Mouse (Mus musculus): Measurements from ENCODE around the gene Jade2.

The Jade2 gene

DNA sequence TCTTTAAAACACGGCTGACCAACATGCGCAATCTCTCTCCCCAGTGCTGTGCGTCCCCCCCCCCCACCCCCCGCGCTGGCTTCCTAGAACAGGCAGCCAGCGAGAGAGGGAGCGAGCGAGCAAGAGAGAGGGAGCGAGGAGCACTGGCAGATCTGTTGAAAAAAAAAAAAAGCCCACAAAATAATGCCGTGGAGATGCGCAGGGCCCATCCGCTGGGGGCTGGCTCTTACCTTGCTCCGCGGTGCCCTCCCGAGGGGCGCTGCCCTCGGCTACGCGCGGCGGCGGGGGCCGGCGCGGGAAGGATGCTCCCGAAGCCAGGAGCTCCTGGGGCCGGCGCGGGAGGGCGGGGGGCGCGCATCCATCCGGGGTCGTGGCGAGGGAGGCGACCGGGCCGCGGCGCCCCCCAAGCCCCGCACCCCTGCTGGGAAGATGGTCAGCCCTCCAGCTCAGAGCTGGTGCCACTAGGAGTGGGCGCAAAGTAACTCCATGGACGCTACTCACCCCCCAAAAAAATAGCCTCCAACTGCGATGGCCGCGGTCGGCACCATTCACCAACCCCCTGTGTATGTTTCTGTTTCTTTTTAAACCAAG, at the start of gene Jade2:
Jade2 (minus strand) TSS at position 573 of the 591 bp plus-strand sequence.
- peak; percentile 73 for DNase-seq

DNA sequence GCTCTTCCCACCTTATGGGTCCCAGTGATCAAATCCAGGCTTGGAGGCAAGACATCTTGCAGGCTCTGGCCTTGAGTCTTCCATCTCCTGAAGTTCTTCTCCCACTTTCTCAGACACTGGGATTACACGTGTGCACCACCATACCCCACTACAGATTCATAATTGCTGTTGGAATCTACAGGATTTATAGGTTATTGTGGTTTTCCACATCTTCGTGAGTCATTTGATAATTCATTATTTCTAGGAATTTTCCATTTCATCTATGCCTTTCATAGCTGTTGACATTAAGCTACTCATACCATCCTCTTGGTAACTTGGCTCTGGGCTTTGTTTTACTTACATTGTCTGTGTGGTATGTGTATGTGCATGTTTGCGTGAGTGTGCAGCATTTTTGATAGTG, 46.8 kb upstream of the Jade2 start:
- DNase-seq: no peak

DNA sequence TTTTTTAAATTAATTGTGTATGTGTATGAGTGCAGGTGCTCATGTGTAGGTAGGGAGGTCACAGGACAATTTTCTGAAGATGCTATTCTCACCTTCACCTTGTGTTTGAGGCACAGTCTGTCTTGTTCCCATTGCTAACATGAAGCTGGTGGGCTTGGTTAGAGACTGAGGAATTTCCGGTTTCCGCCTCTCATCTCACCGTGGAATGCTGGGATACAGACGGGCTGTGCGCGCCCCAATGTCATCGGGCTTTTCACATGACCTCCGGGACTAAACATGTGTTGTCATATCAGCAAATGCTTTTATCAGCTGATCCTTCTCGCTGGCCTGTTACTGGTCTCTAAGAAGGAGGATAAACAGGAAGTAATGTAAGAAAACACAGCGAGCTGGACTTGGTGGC, 42.2 kb upstream of the Jade2 start:
- no peak for DNase-seq

DNA sequence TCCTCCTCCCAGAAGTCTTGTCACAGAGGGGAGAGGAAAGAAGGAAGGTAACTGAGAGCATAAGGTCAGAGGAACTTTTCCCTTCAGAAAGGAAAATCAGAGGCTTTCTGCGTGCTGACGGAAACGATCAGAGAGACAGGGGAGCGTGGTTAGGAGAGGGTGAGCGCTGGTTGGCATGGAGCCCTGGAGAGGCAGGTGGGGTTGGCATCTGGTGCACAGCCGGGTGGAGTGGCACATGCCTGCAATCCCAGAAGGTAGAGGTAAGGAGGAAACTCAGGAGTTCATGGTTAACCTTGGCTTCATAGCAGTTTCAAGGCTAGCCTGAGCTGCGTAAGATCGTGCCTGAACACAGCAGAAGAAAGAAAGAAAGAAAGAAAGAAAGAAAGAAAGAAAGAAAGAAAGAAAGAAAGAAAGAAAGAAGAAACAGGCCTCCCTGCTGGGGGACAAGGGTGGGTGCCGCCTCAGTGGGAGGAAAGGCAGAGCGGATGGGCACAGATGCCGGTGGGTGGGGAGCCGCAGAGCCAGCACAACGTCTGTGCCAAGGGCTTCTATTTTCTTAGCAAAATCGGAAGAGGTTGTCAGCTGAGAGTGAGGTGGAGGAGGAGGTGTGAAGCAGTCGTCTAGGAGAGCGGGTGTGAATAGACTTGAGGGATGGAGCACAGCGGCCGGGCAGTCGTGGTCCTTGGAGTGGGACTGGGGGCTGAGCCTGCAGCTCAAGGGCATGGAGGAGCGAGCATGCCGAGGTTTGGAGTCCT, 41.0 kb upstream of the Jade2 start:
- no peak for DNase-seq

DNA sequence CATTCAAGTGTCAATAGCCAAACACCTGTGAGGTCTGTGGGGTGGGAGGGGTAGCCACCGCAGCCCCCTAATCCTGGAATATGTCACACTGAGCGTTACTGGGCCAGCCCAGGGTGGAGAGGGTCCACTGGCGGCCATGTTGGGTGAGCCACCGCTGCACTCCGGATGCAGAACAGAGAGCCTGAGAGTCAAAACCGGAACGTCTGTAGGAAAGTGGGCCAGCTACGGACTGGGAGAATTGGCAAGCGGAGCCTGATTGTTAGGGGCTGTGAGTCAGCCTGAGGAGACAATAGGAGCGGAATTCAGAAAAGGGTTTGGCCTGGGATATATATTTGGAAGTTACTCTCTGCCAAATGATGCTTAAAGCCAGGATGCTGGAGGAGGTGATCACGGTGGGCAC, 39.9 kb upstream of the Jade2 start:
- no peak for DNase-seq

DNA sequence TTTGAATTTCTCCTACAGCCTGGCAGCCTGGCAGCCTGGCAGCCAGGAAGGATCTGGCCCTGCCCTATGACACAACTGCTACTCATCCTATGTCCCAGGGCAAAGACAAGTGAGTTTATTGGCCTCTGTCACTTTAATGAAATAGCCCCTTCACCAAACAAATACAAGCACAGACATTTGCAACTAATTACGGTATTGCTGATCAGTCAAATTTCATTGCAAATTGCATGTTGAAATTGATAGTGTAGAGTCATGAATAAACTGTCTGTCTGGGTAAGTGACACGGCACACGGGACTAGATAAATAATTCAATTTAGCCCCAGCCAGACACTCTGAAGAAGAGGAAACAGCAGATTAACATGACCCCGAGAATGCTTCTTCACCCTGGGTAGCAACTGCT, 38.6 kb upstream of the Jade2 start:
- DNase-seq: no peak

DNA sequence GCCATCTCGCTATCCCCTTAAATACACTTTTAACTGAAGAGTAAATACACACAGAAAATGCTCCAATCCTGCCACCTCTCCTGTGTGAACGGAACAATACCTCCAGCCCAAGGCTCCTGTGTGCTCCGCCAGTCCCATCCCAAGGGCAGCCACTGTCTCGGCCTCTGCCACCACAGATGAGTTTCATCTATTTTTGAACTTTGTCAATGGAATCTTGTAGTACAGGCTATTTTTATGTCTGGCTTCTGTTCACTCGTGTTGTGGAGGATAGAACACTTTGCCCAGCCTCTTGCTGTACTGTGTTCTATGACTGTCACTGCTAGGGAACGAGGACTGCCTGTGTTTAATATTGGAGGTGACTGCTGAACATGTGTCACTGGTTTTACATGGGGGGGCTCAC, 28.2 kb upstream of the Jade2 start:
- DNase-seq: no peak

DNA sequence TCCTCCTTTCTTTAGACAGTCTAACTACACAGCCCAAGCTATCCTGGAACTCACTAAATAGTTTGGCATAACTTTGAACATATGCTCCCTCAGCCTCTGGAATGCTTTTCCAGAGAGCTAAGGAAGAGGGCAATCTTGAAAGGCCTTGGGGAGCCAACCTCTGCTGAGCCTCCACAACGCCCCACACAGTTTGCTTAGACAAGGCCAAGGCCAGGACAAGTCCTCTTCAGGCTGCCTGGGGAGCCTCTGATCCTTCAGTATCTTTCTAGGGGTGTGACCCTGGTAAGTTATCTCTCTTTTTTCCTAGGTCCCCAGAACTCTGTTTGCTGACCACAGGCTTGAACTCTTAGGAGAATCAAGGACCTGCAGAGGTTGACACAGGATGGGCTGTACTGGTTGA, 26.6 kb upstream of the Jade2 start:
- no peak for DNase-seq

DNA sequence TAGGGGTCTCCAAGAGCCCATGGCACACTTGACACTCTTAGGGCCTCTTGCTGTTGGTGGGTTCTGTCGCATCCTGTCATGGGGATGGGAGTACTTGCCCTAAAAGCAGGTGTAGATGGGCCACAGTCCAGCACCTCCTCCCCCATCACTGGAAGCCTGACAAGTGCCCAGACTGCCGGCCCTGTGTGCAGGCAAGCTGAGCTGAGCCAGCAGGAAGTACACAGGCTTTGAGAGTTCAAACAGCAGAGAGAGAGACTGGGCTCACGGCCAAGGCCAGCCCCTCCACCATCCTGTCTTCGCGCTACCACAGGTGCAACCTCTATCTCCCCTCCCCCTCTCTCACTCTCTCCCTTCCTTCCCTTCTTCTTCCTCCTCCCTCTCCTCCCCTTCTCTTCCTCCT, 26.2 kb upstream of the Jade2 start:
- DNase-seq: no peak

DNA sequence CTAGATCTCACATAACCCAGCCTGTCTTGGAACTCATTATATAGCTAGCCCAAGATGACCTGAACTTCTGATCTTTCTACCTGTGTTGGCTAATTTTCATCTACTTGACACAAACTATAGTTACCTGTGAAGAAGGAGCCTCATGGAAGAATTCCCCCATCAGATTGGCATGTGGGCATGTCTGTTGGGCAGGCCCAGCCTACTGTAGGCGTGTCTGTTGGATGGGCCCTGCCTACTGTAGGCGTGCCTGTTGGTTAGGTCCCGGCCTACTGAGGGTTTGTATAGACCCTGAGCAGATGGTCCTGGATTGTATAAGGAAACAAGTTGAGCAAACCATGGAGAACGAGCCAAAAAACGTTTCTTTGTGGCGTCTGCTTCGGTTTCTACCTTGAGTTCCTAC, 24.3 kb upstream of the Jade2 start:
- no peak for DNase-seq

DNA sequence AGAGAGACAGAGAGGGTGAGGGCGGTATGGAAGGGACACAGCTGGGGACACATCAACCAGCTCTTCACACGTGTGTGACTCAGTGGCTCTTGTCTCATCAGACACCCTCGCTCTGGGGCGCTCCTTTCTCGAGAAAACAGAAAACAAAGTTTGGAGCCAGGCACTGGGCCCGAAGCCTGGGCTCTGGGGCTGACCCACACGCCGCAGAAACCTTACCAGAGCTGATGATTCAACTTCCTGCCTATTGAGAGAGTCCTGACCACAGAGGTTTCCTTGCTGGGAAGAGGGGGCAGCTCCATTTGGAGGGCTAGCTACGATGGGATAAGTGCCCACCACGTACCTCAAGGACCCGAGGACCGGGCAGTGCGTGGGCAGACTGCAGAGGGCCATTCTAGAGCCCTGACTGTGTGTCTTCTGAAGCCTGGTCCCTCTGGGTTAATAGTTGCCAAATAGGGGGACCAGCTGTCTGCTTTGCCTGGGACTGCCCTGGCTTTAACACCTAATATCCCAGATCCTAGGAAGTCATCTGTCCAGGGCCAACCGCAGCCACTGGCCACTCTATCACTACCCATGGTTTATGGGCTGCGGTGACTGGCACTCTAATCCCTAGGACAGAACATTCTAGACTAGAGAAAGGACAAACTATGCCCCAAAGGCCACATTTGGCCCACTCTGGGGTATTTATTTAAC, 23.7 kb upstream of the Jade2 start:
- DNase-seq: no peak

DNA sequence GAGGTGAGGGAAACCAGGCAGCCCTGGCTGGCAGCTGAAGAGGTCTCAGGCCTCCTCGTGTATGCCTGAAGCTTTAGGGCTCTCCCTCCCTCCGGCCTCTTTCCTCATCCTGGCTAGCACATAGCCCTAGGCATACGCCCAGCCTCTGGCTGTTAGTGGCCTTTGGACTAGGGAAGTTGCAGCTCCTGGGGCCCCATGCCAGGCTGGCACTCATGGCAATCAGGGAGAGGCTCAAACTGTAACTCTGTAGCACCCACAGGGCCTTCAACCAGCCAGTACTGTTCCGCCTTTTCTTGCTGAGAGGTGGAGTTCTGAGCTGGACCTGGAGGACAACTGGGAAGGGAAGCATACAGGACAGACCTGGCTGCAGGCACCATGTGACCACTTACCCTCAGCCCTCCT, 19.5 kb upstream of the Jade2 start:
- DNase-seq: no peak

DNA sequence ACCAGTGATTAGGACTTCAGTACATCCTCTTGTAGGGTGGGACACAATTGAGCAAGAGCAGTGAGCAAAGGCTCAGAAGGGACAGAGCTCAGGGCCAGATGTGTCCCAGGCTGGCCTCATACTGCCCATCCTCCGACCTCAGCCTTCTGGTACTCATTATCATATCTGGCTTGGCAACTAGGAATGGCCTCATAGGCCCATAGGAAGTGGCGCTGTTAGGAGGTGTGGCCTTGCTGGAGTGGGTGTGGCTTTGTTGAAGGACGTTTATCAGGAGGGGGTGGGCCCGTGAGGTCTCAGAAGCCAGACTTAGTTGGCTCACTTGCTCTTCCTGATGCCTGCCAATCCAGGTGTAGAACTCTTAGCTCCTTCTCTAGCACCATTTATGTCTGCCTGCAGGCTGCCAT, 18.3 kb upstream of the Jade2 start:
- DNase-seq: no peak

DNA sequence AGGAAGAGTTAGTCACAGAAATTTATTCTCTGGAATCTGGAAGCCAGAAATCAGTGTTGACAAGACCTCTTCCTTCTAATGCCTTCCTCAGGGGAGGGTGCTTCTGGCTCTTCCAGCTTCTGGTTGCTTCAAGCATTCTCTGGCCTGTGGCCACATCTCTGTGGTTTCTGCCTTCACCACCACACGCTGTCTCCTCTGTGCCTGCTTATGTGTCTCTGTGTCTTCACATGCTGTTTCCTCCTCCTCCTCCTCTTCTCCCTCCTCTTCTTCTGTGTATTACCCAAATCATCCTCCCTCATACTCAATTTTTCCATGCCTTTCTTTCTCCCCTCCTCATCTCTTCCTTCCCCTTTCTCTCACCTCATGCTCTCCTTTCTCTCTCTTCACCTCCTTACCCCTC, 17.6 kb upstream of the Jade2 start:
- no peak for DNase-seq

DNA sequence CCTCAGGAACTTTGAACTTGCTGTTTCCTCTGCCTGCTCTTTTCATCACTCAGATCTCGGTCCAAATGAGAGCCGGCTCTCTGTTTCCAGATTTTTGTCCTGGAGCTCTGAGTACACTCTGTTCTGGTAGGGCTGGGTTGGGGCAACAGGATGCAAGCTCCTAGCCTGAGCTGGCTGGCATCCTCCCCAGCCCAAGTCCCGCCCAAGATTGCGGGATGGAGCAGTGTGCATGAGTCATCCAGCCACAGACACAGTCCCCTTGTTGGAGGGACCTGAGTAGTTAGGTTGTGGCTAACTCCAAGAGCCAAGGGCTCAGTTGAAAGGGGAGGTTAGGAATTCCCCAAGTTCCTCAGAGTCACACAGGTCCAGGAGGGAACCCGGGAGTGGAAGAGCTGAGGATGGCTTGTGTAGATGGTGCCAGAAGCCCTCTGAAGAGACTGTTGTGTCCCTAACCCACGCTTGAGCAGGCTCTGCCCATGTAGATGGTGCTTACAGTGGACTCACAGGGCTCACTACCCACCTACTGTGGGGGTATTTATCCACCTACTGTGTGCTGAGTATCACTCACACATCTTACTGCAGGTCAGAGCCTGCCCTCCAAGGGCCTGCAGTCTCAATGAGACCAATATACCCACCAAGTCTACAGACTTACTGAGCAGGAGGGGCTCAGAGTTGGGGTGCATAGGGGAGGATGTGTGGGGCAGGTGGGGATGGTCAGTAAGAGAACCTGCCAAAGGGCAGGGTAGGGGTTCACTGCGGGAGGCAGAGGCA, 17.0 kb upstream of the Jade2 start:
- no peak for DNase-seq

DNA sequence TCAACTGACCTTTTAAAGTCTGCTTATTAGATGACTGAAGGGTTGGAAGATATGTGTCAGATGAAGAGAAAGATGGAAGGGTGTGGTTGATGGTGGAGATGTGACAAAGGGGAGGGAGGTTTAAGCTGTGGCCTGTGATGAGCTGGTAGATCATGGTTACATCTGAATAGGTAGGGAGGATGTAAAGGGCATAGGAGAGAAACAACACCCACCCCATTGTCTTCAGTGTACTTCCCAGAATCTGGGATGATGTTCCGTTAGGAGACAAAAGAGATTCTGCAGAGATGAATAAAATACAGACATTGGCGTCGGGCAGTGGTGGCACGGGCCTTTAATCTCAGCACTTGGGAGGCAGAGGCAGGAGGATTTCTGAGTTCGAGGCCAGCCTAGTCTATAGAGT, 15.7 kb upstream of the Jade2 start:
- DNase-seq: no peak

DNA sequence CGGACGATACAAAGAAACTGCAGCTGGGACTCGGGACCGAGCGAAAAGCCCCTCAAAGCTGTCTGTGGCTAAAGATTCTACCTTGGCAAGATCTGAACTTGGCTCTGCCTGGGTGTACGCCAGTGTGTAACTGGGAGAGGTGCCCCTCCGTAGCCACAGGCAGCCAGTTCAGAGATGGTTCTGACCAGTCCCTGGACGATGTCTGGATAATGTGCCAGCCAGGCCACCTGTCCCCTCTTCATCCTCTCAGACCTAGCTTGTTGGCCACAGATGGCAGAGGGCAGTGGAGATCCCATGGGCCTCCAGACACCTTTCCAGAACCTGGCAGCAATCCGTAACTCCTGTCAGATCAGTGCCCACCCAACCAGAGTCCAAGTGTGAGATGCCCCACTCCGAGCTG, 9.8 kb upstream of the Jade2 start:
- DNase-seq: no peak

DNA sequence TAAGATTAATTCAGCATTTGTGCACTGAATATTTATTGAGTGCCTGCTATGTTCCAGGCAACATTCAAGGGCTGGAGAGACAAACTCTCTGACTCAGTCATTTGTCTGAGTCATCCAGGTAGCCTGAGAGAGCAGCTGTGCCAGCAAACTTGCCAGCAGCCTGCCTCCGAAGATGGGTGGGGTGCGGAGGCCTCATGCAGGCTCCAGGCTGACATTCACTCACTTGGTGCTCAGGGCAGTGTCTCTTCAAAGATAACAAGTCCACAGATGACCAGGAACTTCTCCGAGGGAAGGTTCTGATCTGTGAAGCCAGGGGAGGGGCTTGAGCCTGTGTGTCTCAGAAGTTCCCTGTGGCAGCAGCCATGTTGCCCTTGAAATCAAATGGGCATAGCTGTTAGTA, 8.6 kb upstream of the Jade2 start:
- no peak for DNase-seq

DNA sequence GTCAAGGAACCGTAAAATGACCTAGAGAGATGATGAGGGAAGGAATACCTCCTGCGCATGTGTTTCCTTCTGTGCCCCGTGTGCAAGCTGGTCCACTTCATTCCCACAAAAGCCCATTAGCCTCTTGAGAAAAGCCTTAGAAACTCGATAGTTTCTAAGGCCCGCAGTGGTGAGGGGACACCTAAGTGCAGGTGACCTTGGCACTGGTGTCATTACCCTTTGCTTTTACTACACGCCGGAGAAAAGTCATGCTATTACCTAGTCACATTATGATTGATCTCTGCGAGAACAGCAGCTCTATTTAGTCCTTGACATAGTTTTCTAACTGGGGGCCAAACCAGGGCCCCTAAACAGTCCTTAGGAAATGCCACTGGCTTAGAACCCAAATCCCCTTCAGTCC, 3.2 kb upstream of the Jade2 start:
- no peak for DNase-seq

DNA sequence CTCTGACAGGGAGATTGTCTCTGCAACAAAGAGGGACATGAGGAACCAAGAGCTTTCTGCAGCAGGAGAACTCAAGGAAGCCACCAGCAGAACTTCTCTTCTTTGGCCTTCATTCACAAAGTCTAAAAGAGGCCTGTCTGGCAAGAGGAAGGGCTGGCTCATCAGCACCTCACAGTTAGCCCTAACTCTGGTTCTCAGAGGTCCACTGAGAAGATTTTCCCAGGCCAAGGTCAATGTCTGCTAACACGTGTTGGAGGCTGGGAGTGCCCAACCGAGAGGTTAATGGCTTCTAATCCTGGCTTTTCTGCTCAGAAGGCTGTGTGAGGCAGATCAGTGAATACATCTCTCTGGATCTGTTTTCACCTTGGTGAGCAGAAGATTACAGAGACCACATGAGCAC, 2.1 kb upstream of the Jade2 start:
- DNase-seq: peak; percentile 26

DNA sequence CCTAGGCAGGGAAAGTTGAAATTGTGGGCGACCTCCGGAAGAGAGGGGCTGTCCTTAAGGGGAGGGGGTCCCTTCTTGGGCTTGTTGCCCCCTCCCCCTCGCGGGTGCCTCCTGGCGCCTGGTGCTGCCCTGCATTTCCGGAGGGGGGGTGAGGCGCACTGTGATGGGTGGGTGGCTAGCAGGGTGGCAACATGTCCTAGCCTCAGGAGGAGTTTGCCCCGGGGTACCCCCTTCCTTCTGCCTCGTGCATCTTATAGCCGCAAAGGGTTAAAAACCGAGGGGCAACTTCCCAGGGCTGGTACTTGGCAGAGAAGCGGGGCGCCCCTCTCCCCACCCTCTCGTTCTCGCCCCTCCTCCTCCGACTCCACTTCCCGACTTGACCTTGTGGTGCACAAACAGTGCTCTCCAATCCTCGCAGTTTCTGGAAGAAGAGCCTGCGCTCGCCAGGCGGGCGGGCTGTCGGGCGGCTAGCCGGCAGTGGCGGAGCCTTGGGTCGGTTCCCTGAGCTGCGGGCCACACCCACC, 1.1 kb upstream of the Jade2 start:
- DNase-seq: peak; percentile 61

DNA sequence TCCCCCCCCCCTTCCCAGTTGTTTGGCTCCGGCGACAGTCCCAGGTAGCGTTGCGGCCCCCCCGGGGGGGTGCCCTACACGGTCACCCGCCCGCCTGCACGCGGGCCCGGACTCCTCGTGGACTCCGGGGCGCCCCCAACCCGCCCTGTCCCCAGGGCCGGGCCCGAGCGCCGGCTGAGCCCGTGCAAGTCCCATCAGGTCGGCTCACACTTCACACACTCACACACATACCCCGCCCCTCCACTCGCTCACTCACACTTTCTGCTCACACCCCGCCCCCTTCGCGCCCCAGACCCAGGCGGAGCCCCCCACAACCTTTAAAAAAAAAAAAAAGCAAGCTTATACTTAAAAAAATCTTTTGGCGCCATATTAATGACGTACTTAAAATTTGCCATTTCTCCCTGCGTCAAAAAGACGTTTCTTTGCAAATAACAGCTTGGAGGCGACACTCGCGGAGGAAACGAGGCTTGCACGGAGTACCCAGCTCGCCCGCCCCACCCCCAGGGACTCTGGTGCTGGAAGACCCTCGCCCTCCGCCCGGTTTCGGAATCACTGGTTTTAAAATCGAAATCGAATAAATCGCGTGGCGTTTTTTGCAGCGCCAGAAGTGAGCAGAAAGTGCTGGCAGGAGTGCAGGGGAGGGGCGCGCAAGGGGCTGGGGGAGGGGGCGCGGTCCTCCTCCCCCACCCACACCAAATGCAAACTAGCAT, 520 bp upstream of the Jade2 start:
- peak; percentile 62 for DNase-seq

DNA sequence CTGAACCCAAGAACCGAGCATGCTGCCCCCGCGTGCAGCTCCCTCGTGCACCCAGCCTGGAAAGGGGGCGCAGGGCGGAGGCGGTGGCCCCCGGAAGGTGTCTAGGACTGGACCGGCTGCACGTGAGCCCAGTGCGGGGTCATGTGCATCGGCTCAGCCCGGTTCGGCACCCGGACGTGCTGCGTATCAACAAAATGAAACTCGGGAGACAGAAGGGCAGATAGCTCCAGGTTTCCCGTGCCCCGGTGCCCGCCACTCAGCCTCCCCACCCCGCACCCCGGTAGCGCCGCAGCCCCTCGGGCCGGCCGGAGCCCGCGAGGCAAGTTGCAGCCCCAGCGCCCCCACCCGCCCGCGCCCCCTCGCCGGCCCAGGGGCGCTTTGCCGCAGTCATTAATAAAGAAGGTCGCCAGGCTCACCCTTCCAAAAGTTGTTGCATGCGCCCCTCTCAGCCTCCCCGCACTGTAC, 805 bp downstream of the Jade2 start:
- DNase-seq: peak; percentile 61

Measured in retina, postnatal 1 day (tissue).